Mouse (Mus musculus): ENCODE measurements around the gene Kcnk10.
A peak's percentile ranks its signal among the peaks of the same experiment; 100 is the strongest.

Gene Kcnk10

DNA sequence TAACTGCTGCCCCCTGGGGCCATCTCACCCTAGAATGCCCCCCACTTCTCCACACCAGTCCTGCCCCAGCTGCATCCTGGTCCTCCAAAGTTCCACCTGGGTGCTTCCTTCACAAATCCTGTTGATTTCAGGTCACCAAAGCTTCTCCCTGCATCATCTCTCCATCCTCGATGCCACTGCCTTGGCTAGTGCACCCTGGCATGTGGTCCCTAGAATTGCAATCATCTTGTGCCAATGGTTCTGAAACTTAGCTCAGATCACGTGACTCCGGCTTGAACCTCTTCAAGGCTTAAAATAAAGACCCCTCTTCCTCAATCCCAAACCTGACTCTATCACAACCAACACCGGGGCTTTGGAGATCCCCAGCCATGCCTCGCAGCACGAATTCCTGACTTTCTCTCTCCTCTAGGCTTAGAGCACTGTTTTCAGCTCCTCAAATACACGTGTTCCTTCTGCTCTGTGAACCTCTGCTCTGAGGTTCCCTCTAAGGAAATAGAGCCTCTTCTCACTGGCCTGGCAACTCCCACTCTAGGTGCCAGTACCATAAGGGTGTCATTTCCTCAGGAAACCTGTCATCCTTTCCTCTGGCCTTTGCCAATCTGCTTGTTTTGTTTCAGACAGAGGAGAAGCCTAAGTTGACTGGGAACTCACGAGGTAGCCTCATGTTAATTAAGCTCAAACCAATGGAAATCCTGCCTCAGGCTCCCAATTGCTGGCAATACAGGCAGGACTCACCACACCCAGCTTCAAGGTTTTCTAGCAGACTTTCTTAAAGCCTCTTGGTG is 6.0 kb downstream of the Kcnk10 start:
- no peak for DNase-seq (ENCODE audit: low read depth, low spot score)

DNA sequence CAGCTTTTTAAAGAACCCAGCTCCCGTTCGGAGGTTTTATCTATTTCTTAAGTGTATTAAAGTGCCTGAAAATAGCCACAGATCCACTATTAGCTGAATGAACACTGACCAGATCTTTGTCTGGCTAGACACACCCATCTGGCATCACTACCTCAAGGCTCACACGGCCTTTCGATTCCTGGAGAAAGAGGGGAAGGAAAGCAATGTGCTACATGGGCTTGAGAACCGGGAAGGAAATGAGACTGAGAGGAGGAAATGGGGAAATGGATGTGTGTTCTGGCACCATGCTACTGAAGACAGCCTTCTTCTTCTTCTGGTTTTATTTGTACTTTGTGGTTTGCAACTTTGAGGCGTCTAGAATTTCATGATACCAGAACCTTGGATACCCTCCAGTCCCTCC is 8.7 kb downstream of the Kcnk10 start:
- no peak for DNase-seq (ENCODE audit: low read depth, low spot score)

DNA sequence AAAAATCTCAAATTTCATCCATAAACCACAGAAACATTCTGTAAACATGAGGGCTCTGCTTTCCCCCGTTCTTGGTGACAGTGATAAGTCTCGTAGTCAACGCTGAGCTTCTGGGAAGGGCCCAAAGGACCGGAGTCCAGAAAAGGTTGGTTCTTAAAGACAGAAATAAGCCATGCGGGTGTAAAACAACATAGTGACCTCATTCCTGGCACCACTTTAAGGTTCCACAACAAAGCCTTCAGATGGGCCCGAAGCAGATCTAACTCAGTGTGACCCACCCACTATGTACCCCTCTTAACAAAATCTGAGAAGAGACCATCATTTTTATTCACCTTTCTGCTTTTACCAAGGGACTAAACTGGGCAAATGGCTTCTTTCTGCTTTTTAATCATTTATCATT is 10.2 kb downstream of the Kcnk10 start:
- no peak for DNase-seq (ENCODE audit: low read depth, low spot score)

DNA sequence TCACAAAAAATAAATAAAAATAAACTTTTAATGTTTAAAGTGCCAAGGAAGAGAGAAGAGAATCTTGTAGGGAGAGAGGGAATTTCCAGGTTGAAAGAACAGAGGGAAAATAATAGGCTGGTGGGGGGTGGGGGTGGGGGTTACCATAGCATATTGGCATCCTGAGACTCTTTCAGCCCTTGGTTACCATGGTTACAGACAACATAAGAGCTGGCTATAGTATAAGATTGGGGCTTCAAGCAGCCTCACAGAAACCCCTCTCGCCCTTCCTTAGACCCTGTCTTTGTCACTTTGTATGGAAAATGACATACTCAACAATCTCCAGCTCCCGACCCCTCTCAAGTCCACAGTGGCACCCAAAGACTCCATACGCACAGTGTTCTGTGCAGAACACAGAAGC is 13.7 kb downstream of the Kcnk10 start:
- DNase-seq (ENCODE audit: low read depth, low spot score), result peak; percentile 53

DNA sequence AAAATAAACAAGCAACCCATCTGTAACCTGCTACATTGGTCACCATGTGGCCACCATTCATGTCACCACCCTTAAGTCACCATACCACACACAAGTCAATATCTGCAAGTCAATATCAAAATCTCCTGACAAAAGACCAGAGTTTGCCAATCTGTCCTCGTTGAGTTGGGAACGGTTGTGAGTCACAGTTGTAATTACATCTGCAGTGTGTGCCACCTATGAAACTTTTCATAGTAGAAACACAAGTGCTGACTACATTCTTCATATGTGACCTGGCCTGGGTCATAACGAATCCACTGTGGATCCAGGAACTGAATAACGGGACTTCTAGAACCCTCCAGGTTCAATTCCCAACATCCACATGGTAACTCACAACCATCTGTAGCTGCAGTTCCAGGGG is 14.8 kb downstream of the Kcnk10 start:
- DNase-seq (ENCODE audit: low read depth, low spot score), result no peak

DNA sequence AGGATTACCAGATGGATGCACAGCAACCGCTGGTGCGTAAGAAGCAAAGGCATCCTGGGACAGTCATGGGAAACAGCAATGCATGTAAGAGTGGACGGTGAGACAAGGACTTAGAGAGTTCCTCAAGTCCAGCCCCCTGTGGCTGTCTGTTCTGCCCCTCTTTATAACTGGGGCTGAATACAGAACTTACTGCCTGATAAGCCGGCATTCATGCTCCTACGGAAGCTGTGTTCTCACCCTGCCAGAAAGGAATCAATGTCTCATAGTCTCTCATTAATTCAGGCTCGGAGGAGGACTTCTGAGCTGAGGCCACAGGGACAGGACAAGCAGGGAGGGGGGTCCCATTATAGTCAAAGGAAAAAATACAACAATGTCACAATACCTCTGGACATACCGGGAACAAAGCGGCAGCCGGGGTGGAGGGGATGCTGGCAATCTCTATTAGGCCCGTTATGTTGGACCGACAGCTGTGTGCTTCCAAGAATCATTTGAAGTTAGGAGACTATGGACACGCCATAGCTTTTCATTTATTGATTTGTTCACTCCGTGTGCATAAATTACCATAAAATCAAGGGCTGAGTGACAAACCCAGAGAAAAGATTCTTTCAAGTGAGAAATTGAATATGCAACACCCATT is 15.7 kb downstream of the Kcnk10 start:
- peak; percentile 79 for DNase-seq (ENCODE audit: low read depth, low spot score)

DNA sequence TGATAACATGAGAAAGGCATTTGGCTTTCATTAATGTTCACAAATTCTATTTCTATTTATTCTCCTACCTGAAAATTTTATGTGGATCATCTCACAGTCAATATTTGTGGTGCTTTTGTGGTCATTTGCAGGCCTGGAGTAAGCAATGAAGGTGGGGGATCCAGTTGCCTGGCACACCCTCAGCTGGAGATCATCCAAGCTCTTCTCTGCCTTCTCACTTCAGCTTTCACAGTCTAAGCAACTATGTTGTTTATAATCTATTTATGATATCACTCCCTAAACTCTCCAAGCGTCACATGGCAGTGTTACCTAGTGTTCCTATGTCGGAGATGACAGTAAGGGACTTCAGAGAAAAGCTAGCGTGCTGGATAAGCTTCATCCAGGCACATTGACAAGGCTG is 18.1 kb downstream of the Kcnk10 start:
- DNase-seq (ENCODE audit: low read depth, low spot score), result no peak

DNA sequence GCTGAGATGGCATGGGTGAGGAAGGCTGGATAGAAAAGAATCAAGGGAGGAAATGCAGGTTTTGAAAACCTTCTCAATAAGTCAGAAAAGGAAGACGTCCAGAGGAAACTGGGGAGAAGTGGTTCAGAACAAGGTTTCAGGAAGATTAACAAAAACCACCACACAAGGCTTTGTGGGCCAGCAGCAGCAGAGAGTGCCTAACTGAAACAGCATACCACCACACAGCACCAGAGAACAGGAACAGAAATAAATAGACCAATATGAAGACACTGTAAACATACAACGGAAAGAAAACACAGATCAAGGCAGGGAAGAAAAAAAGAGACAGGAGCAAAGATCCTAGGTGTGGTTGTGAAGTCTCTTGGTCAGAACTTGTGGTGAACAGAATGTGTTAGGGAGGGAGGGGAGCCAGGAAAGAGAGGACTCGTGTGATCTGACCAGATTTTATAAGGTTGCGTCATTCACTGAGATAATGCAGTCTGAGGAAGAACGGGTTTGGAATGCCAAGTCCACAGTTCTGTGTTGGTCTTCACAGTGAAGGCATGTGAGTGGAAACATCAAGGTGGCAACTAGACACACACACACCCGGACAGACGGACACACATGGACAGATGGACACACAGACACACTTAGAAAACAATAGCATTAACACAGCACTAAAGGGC is 21.0 kb downstream of the Kcnk10 start:
- no peak for DNase-seq (ENCODE audit: low read depth, low spot score)

DNA sequence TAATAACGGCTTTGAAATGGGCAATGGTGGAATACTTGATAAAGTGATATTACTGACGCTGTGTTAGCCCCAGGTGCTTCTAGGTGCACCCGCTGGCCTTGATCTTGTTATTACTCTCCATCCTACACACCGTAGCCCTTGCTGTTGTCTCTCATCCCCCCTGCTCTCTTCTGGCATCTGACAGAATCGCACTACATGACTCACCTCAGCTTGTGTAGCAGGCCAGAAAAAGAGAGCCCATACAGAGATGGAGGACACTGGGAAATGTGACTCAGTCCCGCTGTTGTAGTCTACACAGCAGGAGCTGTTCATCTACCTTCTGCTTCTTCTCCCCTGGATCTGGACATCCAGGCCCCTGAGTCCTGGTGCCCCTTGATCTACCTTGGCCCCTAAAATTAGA is 28.1 kb downstream of the Kcnk10 start:
- no peak for DNase-seq (ENCODE audit: low read depth, low spot score)

DNA sequence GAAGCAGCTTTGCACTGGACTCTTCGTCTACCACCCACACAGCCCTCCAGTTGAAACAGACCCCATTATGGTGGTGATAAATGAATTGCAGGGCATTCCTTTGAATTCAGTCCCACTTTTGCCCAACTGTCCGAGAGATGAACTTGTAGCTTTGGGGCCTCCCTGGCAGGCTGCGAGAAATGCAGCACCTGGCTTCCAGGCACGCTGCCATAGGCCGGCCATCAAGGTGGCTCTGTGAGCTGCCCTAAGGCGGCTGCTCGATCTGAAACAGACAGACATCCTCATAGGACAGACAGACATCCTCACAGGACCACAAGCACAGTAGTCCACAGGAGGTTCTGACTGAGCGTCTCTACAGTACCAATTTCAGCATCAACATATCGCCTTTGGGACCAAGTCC is 30.0 kb downstream of the Kcnk10 start:
- DNase-seq (ENCODE audit: low read depth, low spot score), result no peak

DNA sequence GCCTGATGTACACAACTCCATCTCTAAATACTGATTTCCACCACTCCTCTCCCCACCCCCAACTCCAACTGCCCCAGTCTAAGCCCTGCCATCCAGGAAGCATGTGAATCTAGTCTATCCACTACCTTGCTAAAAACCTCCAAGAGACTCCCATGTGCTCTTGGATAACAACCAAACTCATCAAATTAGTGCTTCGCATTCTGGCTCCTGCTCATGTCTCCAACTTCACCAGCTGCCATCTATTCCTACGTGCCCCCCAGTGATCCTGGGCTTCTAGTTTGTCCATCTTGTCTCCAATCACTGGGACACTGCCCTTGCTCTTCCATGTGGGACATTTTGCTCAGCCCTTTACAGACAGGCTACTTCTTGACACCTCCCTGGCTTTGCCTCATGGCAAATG is 32.2 kb downstream of the Kcnk10 start:
- no peak for DNase-seq (ENCODE audit: low read depth, low spot score)

DNA sequence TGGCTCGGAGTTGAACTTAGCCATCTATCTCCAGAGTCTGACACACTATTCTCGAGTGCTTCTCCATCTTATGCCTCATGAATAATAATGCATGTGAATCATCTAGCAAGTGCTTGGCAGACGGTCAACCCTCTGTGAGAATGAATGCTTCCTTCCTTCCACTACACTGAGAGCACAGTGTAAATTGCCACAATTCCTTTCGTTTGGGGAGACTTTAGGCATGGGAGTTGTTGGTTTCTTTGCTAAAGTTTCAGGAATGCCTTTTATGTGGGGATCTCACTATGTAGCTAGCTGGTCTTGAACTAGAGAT is 32.9 kb downstream of the Kcnk10 start:
- no peak for DNase-seq (ENCODE audit: low read depth, low spot score)

DNA sequence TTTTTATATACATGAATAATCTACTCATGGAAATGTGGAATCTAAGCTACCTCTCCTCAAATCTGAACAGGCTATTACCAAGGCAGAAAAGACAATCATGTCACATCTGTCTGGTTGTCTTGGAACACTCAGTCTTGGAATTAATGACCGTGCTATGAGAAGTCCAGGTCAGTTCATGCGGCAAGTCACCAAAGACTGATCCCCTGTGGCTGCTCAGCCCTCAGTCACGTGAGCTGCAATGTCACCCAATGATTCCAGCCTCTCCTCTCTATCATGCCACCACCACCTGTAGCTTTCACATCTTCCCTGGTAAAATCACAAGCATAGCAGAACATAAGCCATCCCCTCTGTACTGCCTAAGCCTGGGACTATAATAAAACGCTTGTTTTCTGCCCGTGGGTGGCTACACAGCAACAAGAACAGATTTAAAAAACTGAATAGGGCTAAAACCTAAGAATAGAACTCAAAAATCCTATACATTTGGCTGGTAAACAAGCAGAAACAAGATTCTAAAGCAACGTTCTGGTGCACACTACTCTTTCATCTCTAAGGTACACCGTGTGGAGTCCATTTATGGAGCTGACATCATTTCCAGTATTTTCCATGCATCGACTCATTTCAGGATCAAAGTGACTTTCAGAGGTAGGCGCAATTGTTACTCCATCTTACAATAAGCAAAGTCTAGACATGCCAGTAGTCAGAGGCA is 33.4 kb downstream of the Kcnk10 start:
- DNase-seq (ENCODE audit: low read depth, low spot score), result no peak

DNA sequence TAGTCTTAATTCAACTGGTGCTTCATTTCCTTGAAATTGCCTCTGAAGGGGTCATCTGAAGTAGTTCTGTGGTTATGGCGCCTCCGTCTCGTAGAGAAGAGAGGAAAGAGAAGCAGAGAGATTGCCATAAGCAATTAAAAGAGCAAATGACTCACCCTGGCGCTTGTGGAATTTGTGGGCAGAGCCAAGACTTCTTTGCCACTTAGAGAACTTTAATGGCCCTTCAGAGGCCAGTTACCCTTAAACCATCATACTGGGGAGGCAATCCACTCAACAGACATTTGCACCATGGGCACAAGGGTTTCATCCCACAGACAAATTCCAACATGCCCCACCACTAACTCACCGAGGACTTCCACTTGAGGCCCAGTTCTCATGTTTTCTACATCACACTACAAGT is 41.4 kb downstream of the Kcnk10 start:
- no peak for DNase-seq (ENCODE audit: low read depth, low spot score)

DNA sequence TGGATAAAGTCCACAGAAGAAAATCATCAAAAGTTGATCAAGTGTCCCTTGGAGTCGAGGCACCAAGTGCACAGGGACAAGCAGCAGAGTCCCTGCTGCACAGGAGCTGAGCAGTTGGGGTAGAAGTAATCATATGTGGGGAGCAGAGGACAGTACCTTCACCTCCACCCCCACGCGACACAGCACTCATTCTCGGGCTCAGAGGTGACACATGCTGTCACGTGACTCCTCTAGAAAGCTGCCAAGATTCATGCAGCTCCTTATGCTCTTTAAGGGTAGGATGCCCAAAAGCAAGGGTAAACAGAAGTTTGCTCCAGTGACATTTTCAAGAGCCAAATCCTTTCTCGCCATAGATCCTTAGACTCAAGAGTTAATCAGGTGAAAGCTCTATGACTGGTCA is 42.1 kb downstream of the Kcnk10 start:
- no peak for DNase-seq (ENCODE audit: low read depth, low spot score)

DNA sequence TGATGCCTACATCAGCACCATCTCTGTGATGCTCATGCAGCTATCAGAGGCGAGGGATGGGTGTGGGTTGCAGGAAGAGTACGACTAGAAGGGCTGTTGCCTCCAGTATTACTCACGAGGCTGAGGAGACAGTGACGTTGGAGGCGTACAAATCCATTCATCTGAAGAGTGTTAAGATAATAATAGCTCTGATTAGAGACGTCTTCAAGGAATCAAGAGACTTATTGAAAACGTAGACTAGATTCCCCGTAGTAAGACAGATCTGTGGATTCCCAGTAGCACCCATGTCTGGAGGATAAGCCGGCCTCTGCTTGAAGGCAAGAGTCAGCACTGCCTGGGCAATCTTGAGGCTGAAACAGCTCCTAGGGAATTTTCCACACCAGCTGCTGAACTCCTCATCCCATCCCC is 42.6 kb downstream of the Kcnk10 start:
- DNase-seq (ENCODE audit: low read depth, low spot score), result no peak

DNA sequence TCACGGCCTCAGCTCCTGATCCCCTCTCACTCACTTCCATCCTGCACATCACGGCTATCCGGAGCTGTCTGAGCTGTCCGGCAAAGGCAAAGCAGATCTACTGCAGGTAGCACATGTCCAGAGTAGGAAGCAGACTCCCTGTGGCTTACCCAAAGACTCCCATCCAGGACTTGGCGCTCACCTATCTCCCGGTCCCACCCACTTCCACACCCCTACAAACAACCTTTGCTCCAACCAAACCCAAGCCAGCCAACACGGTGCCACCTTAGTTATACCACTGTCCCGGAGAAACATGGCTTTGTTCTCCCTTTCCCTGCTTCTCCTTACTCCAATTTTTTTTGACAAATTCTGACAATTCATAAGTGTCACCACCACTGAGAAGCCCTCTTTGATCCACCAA is 49.5 kb downstream of the Kcnk10 start:
- no peak for DNase-seq (ENCODE audit: low read depth, low spot score)

DNA sequence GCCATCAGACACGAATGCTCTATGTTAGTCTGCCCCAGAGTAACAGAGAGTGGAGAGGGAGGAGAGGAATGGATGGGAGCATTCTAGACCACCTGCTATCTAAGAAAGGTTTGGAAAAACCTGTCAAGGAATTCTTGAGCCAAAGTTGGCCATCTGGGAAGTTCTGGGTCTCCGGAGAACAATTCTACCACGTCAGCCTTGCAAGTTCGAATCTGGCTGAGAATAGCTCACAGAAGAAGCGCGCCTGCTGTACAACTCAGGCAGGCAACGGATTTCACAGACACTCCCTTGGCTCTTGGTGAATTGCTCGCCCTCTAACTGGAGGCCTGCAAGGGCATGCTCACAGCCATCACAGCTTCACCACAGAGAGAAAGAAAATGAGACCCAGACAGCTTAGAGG is 52.7 kb downstream of the Kcnk10 start:
- no peak for DNase-seq (ENCODE audit: low read depth, low spot score)

DNA sequence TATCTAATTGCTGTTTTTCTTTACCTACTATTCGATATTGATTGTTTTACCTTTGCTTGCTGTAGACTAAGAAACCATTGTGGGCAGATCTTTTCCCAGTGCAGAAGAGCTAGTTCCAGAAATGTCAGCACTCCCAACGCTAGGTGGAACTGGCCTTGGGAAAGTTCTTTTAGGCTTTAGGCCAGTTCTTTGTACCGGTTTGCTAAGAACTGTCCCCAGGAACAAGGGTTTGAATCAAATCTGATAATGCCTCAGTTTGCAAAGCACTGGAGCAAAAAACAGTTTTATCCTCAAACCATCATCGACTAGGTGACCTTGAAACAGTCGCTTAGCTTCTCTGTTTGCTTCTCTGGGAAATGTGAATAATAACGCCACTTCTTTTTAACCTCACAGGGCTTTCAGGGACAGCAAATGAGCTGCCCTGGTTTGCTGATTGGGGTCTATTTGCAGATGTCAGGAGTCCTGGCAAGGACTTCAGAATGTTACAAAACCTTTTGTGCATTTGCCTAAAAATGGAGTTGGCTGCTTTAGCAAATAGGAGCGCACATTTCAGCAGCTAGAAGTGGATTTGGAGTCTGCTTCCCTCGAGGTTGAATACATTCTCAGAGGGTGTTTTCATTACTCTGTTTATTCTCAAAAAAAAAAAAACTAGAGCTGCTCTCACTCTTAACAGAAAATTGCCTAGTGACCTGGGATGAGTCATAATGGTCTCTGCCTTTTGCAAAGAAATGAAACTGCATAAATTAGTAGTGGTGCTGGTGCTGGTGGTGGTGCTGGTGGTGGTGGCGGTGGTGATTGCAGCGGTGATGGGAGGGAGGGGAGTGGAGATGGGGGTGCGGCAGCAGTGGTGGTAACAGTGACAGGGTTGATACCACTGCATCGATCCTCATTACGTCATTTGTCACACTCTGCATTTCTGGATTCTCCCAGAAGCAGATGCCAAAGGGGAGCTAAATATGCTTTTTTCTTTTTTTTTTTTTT is 53.5 kb downstream of the Kcnk10 start:
- no peak for DNase-seq (ENCODE audit: low read depth, low spot score)

DNA sequence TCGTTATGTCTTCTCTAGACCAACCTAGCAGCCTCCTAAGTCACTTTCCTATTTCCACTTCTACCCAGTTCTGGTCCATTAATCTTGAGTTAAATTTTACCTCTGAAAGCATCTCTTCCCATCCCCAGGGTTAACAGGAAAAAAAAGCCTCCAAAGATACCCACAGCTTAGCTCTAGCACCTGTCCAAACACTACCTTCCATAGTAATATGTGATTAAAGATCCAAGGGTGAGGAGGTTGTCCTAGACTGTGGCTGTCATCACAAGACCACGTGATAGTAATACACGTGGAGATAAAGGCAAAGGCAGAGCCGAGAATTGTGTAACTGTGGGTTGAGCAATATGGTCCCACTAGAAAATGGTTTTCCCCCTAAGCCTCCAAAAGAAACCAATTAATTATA is 56.8 kb downstream of the Kcnk10 start:
- DNase-seq (ENCODE audit: low read depth, low spot score), result no peak

DNA sequence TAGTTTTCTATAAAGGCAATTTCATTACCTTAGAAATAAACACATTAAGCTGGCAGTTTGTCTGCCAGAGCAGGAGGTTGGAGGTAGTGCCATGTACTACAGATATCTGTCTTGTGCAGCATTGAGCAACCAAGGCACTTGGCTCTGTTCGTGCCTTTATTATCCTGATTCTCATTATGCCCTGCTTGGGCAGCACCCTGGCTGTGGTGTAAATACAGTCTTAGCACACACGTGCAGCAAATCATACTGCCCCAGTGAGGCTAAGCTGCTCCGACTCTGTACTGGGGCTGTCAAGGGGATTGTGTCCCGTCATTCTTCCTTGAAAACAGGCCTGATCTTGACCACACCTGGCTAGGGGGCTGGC is 57.6 kb downstream of the Kcnk10 start:
- no peak for DNase-seq (ENCODE audit: low read depth, low spot score)
